17 mouse cellular contexts compared by ENCODE assay signal in genomic region chr1:155107843-155108242, GRCm38 (mm10). TPM values are rescaled to one million over a fixed set of nuclear protein-coding genes. Genes with fewer than 3 reads are reported as not detected.
DNase-seq lines count a peak whose midpoint lies in the region; ATAC-seq and TF ChIP-seq lines count a peak whose summit lies in the region.
"Had no signal": no experiment of that assay in that cellular context is flagged by ENCODE, and none has a peak within 500 bp of the region (broad histone marks: within the 10 kb centered on the region; RNA-seq: fewer than 3 reads in every experiment).

No protein-coding gene starts in this region.

- no peaks in the 10 kb centered on the region for H3K36me3 ChIP-seq in heart, embryonic 10.5 days
- no peaks in the 10 kb centered on the region for H3K36me3 ChIP-seq in midbrain, embryonic 10.5 days
- H3K36me3 ChIP-seq in midbrain, embryonic 14.5 days (ENCODE audit: control insufficient read depth, insufficient read depth, low read length) = no peaks in the 10 kb centered on the region
- no peaks in the 10 kb centered on the region for H3K36me3 ChIP-seq in embryonic facial prominence, embryonic 14.5 days (ENCODE audit: control insufficient read depth, insufficient read depth, low read length)
- no peaks in the 10 kb centered on the region for H3K36me3 ChIP-seq in myocyte (ENCODE audit: control insufficient read depth, insufficient read depth)
- H3K36me3 ChIP-seq in forebrain, embryonic 11.5 days (ENCODE audit: control insufficient read depth, insufficient read depth, low read length) = no peaks in the 10 kb centered on the region
- H3K36me3 ChIP-seq: limb, embryonic 12.5 days; neural tube, embryonic 13.5 days had no signal

- peak overlapping the region; percentile 87 for H3K27ac ChIP-seq in heart, embryonic 10.5 days
- H3K27ac ChIP-seq in midbrain, embryonic 10.5 days (replicated peaks) = peak overlapping the region; percentile 42; the same call in 1 of the 2 replicates
- H3K27ac ChIP-seq in midbrain, embryonic 14.5 days (replicated peaks; ENCODE audit: low read depth, low read length) = no peak overlapping the region
- peak overlapping the region; percentile 15; the same call in 1 of the 2 replicates for H3K27ac ChIP-seq in embryonic facial prominence, embryonic 14.5 days (replicated peaks; ENCODE audit: low read depth, low read length)
- H3K27ac ChIP-seq in forebrain, embryonic 11.5 days (ENCODE audit: low read depth, low read length) = no peak overlapping the region
- H3K27ac ChIP-seq: hindbrain, embryonic 14.5 days; limb, embryonic 12.5 days; neural tube, embryonic 13.5 days had no signal

- no peak for DNase-seq in heart, embryonic 10.5 days (ENCODE audit: low spot score)
- DNase-seq in heart, postnatal 10 days = no peak
- DNase-seq in midbrain, embryonic 10.5 days (ENCODE audit: low spot score) = no peak
- DNase-seq in midbrain, embryonic 14.5 days = no peak
- peak; percentile 74 for DNase-seq in embryonic facial prominence, embryonic 14.5 days (ENCODE audit: low spot score)
- no peak for DNase-seq in forebrain, embryonic 11.5 days (ENCODE audit: low spot score)
- DNase-seq in right cerebral cortex, postnatal 25 days = no peak
- DNase-seq: cerebellum, postnatal 14 days; gastrocnemius, postnatal 10 days; kidney, adult 2 months; kidney, postnatal 4 days; right cerebral cortex, postnatal 4 days; thymus, adult 18-20 months had no signal

- H3K9me3 ChIP-seq in heart, embryonic 10.5 days = no peaks in the 10 kb centered on the region
- no peaks in the 10 kb centered on the region for H3K9me3 ChIP-seq in midbrain, embryonic 10.5 days (replicated peaks)
- no peaks in the 10 kb centered on the region for H3K9me3 ChIP-seq in midbrain, embryonic 14.5 days (ENCODE audit: control insufficient read depth, low read length)
- no peaks in the 10 kb centered on the region for H3K9me3 ChIP-seq in embryonic facial prominence, embryonic 14.5 days (ENCODE audit: control insufficient read depth, low read length)
- no peaks in the 10 kb centered on the region for H3K9me3 ChIP-seq in forebrain, embryonic 11.5 days (ENCODE audit: control insufficient read depth, low read length)
- H3K9me3 ChIP-seq: limb, embryonic 12.5 days; neural tube, embryonic 13.5 days had no signal

- no peak overlapping the region for H3K4me3 ChIP-seq in heart, embryonic 10.5 days
- no peak overlapping the region for H3K4me3 ChIP-seq in midbrain, embryonic 10.5 days
- no peak overlapping the region for H3K4me3 ChIP-seq in midbrain, embryonic 14.5 days (replicated peaks; ENCODE audit: low read depth, low read length)
- H3K4me3 ChIP-seq in embryonic facial prominence, embryonic 14.5 days (ENCODE audit: low read depth, low read length) = no peak overlapping the region
- peak overlapping the region; percentile 14 for H3K4me3 ChIP-seq in myocyte
- H3K4me3 ChIP-seq in forebrain, embryonic 11.5 days (ENCODE audit: low read depth, low read length) = no peak overlapping the region
- H3K4me3 ChIP-seq: limb, embryonic 12.5 days; neural tube, embryonic 13.5 days had no signal

- peaks cover 50% of the 10 kb centered on the region for H3K4me1 ChIP-seq in heart, embryonic 10.5 days
- H3K4me1 ChIP-seq in midbrain, embryonic 10.5 days = peaks cover 52% of the 10 kb centered on the region
- peaks cover 36% of the 10 kb centered on the region for H3K4me1 ChIP-seq in midbrain, embryonic 14.5 days (ENCODE audit: control insufficient read depth, insufficient read depth, low read length)
- H3K4me1 ChIP-seq in embryonic facial prominence, embryonic 14.5 days (ENCODE audit: control insufficient read depth, insufficient read depth, low read length) = peaks cover 21% of the 10 kb centered on the region
- peaks cover 16% of the 10 kb centered on the region; the same call in 1 of the 2 replicates for H3K4me1 ChIP-seq in forebrain, embryonic 11.5 days (replicated peaks; ENCODE audit: control insufficient read depth, insufficient read depth, low read length)

- no peaks in the 10 kb centered on the region for H3K79me2 ChIP-seq in myocyte (ENCODE audit: control insufficient read depth, insufficient read depth)

- H3K9ac ChIP-seq in midbrain, embryonic 14.5 days (replicated peaks; ENCODE audit: low read length) = no peak overlapping the region
- H3K9ac ChIP-seq in embryonic facial prominence, embryonic 14.5 days (ENCODE audit: low read depth, low read length) = no peak overlapping the region
- no peak overlapping the region for H3K9ac ChIP-seq in forebrain, embryonic 11.5 days (ENCODE audit: low read length)
- H3K9ac ChIP-seq: hindbrain, embryonic 14.5 days; limb, embryonic 12.5 days; neural tube, embryonic 13.5 days had no signal

- no peak for ATAC-seq in midbrain, embryonic 14.5 days (ENCODE audit: low FRiP score, low TSS enrichment)
- peak; percentile 56; the same call in 1 of the 2 replicates for ATAC-seq in embryonic facial prominence, embryonic 14.5 days (ENCODE audit: low read depth)
- ATAC-seq in forebrain, embryonic 11.5 days (replicated peaks; ENCODE audit: low FRiP score) = no peak

- H3ac ChIP-seq in myocyte (ENCODE audit: control insufficient read depth, insufficient read length) = no peak overlapping the region

- no peak overlapping the region for H3K4me2 ChIP-seq in midbrain, embryonic 14.5 days (ENCODE audit: low read length)
- no peak overlapping the region for H3K4me2 ChIP-seq in embryonic facial prominence, embryonic 14.5 days (ENCODE audit: low read depth, low read length)
- peak overlapping the region; percentile 93 for H3K4me2 ChIP-seq in myocyte (ENCODE audit: low read depth)
- no peak overlapping the region for H3K4me2 ChIP-seq in forebrain, embryonic 11.5 days (ENCODE audit: low read depth, low read length, severe bottlenecking)
- H3K4me2 ChIP-seq: hindbrain, embryonic 14.5 days; limb, embryonic 12.5 days; neural tube, embryonic 13.5 days had no signal

- 49% methylated on average over 5 of the region's 5 CpGs for WGBS in heart, embryonic 10.5 days
- WGBS in midbrain, embryonic 10.5 days = 66% methylated on average over 5 of the region's 5 CpGs
- WGBS in midbrain, embryonic 14.5 days = 56% methylated on average over 5 of the region's 5 CpGs
- 17% methylated on average over 5 of the region's 5 CpGs for WGBS in embryonic facial prominence, embryonic 14.5 days
- 62% methylated on average over 5 of the region's 5 CpGs for WGBS in forebrain, embryonic 11.5 days

- no peaks in the 10 kb centered on the region for H3K27me3 ChIP-seq in heart, embryonic 10.5 days (ENCODE audit: insufficient read depth, poor library complexity, severe bottlenecking)
- peaks cover 70% of the 10 kb centered on the region for H3K27me3 ChIP-seq in midbrain, embryonic 10.5 days (ENCODE audit: low read depth, poor library complexity, severe bottlenecking)
- H3K27me3 ChIP-seq in midbrain, embryonic 14.5 days (ENCODE audit: control insufficient read depth, insufficient read depth, low read length) = no peaks in the 10 kb centered on the region
- no peaks in the 10 kb centered on the region for H3K27me3 ChIP-seq in embryonic facial prominence, embryonic 14.5 days (replicated peaks; ENCODE audit: control insufficient read depth, insufficient read depth, low read length)
- H3K27me3 ChIP-seq in myocyte (ENCODE audit: control insufficient read depth, insufficient read depth, insufficient read length) = no peaks in the 10 kb centered on the region
- no peaks in the 10 kb centered on the region for H3K27me3 ChIP-seq in forebrain, embryonic 11.5 days (ENCODE audit: control insufficient read depth, insufficient read depth, low read length)
- H3K27me3 ChIP-seq: limb, embryonic 12.5 days; neural tube, embryonic 13.5 days had no signal

- intact Hi-C loops in heart, postnatal 10 days (cut with DNase I) = no loop called here

- TF ChIP-seq POLR2A in myocyte (IDR thresholded peaks at IDR 0.05; ENCODE audit: insufficient read length, low read depth) = no peak

TF ChIP-seq in myocyte, 11 proteins besides CTCF, POLR2A, EP300 and RAD21:
- no peak for TF ChIP-seq E2F4 (IDR thresholded peaks at IDR 0.05; ENCODE audit: insufficient read depth)

RNA-seq across cellular contexts. Expression of gene Ier5, which starts 8.4 kb away (rescaled TPM):
- polyA plus RNA-seq in heart, embryonic 10.5 days (2016; fragmentation: Nextera tagmentation; extraction: Ambion mirVana) = 3.4 and 8.6 TPM in 2 replicates
- total RNA-seq in heart, postnatal 10 days (2021) = 10 to 100 TPM; 20.4 to 22.6 TPM
- polyA plus RNA-seq in midbrain, embryonic 10.5 days (2016; fragmentation: Nextera tagmentation; extraction: Ambion mirVana) = 4.0 and 4.3 TPM in 2 replicates
- polyA plus RNA-seq in midbrain, embryonic 14.5 days (2014; fragmentation: Nextera tagmentation; extraction: Ambion mirVana) = 13.4 TPM in 2 replicates
- polyA plus RNA-seq in embryonic facial prominence, embryonic 14.5 days (2014; fragmentation: Nextera tagmentation; extraction: Ambion mirVana) = 9.9 and 11.0 TPM in 2 replicates
- polyA plus RNA-seq in myocyte (2012; fragmentation: generic; extraction: Trizol) = 21.1 TPM
- 19.4 and 28.0 TPM in 2 replicates for polyA plus RNA-seq in forebrain, embryonic 11.5 days (2014; fragmentation: Nextera tagmentation; extraction: Ambion mirVana)

RNA-seq across cellular contexts. Expression of gene Mr1, which starts 38.8 kb away (rescaled TPM):
- 1.3 and 1.6 TPM in 2 replicates for polyA plus RNA-seq in heart, embryonic 10.5 days (2016; fragmentation: Nextera tagmentation; extraction: Ambion mirVana)
- 10 to 100 TPM in 1 of 2 experiments, 1 to 10 TPM in 1; 8.9 to 11.9 TPM for total RNA-seq in heart, postnatal 10 days (2021)
- 0.37 and 0.48 TPM in 2 replicates for polyA plus RNA-seq in midbrain, embryonic 10.5 days (2016; fragmentation: Nextera tagmentation; extraction: Ambion mirVana)
- 0.47 and 1.1 TPM in 2 replicates for polyA plus RNA-seq in midbrain, embryonic 14.5 days (2014; fragmentation: Nextera tagmentation; extraction: Ambion mirVana)
- polyA plus RNA-seq in embryonic facial prominence, embryonic 14.5 days (2014; fragmentation: Nextera tagmentation; extraction: Ambion mirVana) = 6.8 and 7.9 TPM in 2 replicates
- polyA plus RNA-seq in myocyte (2012; fragmentation: generic; extraction: Trizol) = 3.9 TPM
- polyA plus RNA-seq in forebrain, embryonic 11.5 days (2014; fragmentation: Nextera tagmentation; extraction: Ambion mirVana) = 0.55 and 0.96 TPM in 2 replicates

RNA-seq across cellular contexts. Expression of gene Stx6, which starts 50.7 kb away (rescaled TPM):
- polyA plus RNA-seq in heart, embryonic 10.5 days (2016; fragmentation: Nextera tagmentation; extraction: Ambion mirVana) = 56.0 and 66.9 TPM in 2 replicates
- total RNA-seq in heart, postnatal 10 days (2021) = 10 to 100 TPM; 46.2 to 50.5 TPM
- polyA plus RNA-seq in midbrain, embryonic 10.5 days (2016; fragmentation: Nextera tagmentation; extraction: Ambion mirVana) = 78.2 and 92.5 TPM in 2 replicates
- polyA plus RNA-seq in midbrain, embryonic 14.5 days (2014; fragmentation: Nextera tagmentation; extraction: Ambion mirVana) = 121 and 124 TPM in 2 replicates
- 69.7 and 74.6 TPM in 2 replicates for polyA plus RNA-seq in embryonic facial prominence, embryonic 14.5 days (2014; fragmentation: Nextera tagmentation; extraction: Ambion mirVana)
- 26.0 TPM for polyA plus RNA-seq in myocyte (2012; fragmentation: generic; extraction: Trizol)
- polyA plus RNA-seq in forebrain, embryonic 11.5 days (2014; fragmentation: Nextera tagmentation; extraction: Ambion mirVana) = 102 and 119 TPM in 2 replicates

Comparison
In these comparisons a context has a peak if more than half of its experiments do, and no peak if none do; other contexts are left out.
1. H3K27ac ChIP-seq: peak in heart, embryonic 10.5 days (single experiment), midbrain, embryonic 10.5 days (single experiment) and embryonic facial prominence, embryonic 14.5 days (single experiment); none in midbrain, embryonic 14.5 days (single experiment) and forebrain, embryonic 11.5 days (single experiment).